Mouse (Mus musculus): ENCODE measurements around the gene Pcif1. TPM values are rescaled to one million over a fixed set of nuclear protein-coding genes. Genes with fewer than 3 reads are reported as not detected.
"Not testable (repeated sequence)": the region's sequence is repeated elsewhere in the genome, so short reads cannot be mapped to it uniquely, and the experiment has no call there.

The Pcif1 gene
- 27.8 and 29.4 TPM in 2 replicates for polyA plus RNA-seq (2012; rRNA removed)

DNA sequence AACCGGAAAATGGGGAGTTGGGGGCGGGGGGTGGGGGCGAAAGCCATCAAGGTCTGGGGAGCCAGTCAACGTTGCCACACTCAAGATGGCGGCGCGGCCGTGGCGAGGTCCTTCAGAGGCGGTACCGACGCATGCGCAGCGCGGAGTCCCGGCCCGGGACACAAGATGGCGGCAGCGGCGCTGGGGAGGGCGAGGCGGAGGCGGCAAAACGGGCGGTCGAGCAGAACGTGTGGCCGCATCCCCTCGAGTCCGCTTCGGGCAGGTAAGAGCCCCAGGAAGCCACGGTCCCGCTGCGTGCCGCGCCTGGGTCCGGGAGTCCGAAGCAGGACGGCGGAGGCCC is at the start of gene Pcif1:
Gene Pcif1 (plus strand): TSS at position 77 of the 340 bp plus-strand sequence.
- no peak for DNase-seq (ENCODE audit: low spot score)

DNA sequence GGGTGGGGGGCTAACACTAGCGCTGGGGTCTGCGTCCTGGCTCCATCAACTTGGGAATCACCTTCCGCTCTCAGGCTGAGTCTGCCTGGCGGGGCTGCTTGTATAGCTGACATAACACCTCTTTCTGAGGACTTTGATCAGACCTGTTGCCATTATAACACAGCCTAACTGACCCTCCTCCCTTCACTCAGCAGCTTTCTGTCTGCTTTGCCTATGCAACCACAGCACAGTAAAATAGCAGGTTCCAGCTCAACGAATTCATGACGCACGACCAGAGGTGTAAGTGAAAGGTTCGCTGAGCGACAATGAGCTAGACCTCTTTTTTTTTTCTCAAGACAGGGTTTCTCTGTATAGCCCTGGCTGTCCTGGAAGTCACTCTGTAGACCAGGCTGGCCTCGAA is 48.1 kb upstream of the Pcif1 start:
- no peak for DNase-seq (ENCODE audit: low spot score)

GRCm38 (mm10) chr2:164832032-164832747 is 46.9 kb upstream of the Pcif1 start:
- DNase-seq (ENCODE audit: low spot score): no peak

- DNase-seq (ENCODE audit: low spot score): peak; percentile 63
Measured at GRCm38 (mm10) chr2:164832748-164833301, 46.3 kb upstream of the Pcif1 start, which contains the start of gene Ctsa. TSS of gene Ctsa (plus strand) at chr2:164832873.

- DNase-seq (ENCODE audit: low spot score): peak; percentile 83
Measured at GRCm38 (mm10) chr2:164833314-164833959, 45.7 kb upstream of the Pcif1 start, which contains the start of gene Neurl2. TSS of gene Neurl2 (minus strand) at chr2:164833456.

DNA sequence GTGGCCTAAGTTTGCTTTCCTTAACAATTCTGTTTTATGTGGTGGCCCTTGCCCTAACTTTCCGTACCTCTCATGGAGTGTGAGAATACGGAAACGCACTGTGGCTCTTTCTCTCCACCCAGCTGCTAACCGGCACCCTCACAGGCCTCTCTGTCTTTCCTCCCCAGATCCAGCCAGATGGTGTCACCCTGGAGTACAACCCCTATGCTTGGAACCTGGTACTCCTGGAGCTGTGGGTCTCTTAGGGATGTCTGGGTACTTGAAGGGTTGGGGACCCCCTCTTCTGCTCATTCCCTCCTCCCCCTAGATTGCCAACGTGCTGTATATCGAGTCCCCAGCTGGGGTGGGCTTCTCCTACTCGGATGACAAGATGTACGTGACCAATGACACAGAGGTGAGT is 44.6 kb upstream of the Pcif1 start:
- no peak for DNase-seq (ENCODE audit: low spot score)

GRCm38 (mm10) chr2:164835164-164835563 is 43.9 kb upstream of the Pcif1 start:
- DNase-seq (ENCODE audit: low spot score): no peak

DNA sequence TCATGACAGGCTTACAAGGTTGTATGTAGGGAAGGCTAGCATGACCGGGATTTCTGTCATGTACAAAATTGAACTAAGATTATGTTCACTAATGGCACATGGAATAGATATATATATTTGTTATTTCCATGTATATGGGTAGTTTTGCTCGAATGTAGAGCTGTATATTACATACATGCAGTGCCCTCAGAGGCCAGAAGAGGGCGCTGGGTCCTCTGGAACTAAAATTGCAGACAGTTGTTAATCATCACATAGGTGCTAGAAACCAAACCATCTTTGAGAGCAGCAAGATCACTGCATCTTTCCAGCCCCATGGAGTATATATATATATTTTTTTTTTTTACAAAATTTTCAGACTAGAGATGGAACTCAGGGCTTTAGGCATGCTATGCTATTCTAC is 33.3 kb upstream of the Pcif1 start:
- DNase-seq (ENCODE audit: low spot score): no peak

DNA sequence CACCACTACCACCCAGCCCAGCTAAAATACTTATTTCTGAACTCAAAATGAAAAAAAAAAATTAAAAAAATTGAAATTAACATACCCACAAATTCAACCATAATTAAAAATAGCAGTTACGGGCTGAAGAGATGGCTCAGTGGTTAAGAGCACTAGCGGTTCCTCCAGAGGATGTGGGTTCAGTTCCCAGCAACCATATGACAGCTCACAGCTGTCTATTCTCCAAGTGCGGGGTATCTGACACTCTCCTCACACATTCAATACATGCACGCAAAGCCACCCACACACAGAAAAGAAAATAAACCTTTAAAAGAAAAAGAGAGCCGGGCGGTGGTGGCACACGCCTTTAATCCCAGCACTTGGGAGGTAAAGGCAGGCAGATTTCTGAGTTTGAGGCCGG is 29.0 kb upstream of the Pcif1 start:
- DNase-seq (ENCODE audit: low spot score): no peak

DNA sequence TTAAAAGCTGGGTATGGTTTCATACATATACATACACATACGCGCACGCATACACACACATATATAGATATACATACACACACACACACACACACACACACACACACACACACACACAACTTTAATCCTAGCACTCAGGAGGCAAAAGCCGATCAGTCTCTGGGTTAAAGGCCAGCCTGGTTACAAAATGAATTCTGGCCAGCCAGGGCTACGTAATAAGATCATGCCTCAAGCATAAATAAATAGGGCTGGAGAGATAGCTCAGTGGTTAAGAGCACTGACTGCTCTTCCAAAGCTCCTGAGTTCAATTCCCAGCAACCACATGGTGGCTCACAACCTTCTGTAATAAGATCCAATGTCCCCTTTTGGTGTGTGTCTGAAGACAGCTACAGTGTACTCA is 23.5 kb upstream of the Pcif1 start:
- not testable (repeated sequence) for DNase-seq (ENCODE audit: low spot score)

- DNase-seq (ENCODE audit: low spot score): no peak
Measured at GRCm38 (mm10) chr2:164856309-164857100, 22.6 kb upstream of the Pcif1 start.

GRCm38 (mm10) chr2:164857101-164857821 is 21.8 kb upstream of the Pcif1 start, which contains the start of gene Pltp:
TSS of gene Pltp (minus strand) at chr2:164857711.
- DNase-seq (ENCODE audit: low spot score): no peak

DNA sequence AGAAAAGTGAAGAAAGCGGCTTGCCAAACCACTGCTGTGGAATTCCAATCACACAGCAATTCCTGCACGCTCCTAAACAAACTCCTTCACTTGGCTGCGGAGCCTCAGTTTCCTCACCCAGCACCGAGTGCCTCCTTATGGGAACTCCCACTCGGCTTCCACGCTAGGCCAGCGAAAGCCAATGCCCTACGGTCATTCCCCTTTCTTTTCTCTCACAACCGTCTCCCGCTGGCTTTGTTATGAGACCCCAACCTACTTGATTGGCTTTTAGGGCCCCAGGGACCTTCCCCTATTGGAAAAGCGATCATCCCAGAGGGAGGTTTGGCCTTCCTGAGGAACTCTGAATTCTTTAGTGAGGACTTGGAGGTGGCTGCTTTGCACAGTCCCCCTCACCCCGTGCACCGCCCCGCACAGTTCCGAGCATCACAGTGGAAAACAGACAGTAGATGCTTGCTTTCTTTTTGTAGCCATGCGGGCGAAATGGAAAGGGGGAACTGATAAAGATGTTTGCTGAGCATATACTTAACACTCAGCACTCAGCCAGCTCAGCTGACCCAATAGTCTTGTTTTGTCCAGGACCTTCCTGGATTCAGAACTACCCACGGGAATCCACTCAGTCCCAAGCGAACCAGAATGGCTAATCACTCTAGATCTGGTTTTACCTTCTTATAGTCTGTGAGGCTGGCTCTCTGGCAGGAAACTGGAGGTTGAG is 21.1 kb upstream of the Pcif1 start:
- no peak for DNase-seq (ENCODE audit: low spot score)

- DNase-seq (ENCODE audit: low spot score): no peak
Measured at GRCm38 (mm10) chr2:164859155-164859554, 19.9 kb upstream of the Pcif1 start.

DNA sequence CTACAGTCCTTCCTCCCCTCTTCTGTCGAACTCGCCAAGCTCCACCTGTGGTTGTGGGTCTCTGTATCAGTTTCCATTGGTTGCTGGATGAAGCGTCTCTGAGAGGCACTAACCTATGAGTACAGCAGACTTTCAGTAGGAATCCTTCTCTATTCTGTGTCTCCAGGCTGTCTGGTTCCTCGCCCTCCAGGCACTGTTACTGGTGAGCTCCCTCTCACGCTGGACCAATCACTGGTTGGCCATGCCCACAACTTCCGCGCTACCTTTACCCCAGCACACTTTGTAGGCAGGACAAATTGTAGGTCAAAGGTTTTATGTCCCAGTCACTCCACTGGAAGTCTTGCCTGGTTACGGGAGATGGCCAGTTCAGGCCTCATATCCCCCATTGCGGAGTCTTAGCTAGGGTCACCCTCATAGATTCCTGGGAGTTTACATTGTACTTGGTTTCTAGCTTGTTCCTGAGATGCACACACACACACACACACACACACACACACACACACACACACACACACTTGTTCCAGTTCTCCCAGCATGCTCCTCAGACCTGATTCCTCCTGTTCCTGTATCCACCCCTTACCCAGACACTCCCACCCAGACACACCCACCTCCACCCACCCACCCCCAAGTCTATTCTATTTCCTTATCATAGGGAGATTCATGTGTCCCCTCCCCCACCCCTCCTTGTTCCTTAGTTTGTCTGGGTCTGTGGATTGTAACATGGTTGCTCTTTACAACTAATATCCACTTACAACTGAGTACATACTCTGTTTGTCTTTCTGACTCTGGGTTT is 19.3 kb upstream of the Pcif1 start:
- DNase-seq (ENCODE audit: low spot score): no peak

- DNase-seq (ENCODE audit: low spot score): no peak
Measured at GRCm38 (mm10) chr2:164861094-164861493, 18.0 kb upstream of the Pcif1 start.

GRCm38 (mm10) chr2:164862179-164862861 is 16.8 kb upstream of the Pcif1 start:
- DNase-seq (ENCODE audit: low spot score): no peak

DNA sequence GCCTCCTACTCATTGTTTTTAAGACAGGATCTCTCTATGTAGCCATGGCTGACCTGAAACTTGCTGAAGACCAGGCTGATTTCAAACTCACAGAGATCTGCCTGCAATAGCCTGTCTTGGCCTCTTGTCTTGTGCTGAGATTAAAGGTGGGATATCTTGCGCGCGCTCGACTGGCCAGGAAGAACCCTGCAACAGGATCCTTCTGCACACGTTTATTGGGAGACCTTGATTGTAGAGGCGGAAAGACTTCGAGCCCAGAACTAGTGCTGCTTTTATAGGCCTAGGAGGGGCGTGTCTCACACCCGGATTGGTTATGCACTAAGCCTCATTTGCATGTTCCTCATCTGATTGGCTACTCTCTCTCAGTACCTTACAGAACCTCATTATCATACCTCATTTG is 15.7 kb upstream of the Pcif1 start:
- not testable (repeated sequence) for DNase-seq (ENCODE audit: low spot score)

GRCm38 (mm10) chr2:164864593-164864992 is 14.5 kb upstream of the Pcif1 start:
- no peak for DNase-seq (ENCODE audit: low spot score)

All from urinary bladder, adult 2 months (tissue).